Mouse (Mus musculus) embryonic facial prominence, embryonic 13.5 days (tissue): ENCODE results near the gene Gbgt1. TPM values are rescaled to one million over a fixed set of nuclear protein-coding genes. Genes with fewer than 3 reads are reported as not detected.

Experiments
- ATAC-seq: fragments of 200-750 bp; cut with Nextera tagmentation; 2 replicates; pipeline ENCODE4 v1.8.0; 2017; ENCODE audit warnings: low read depth; ENCODE audit not compliant: insufficient number of reproducible peaks, insufficient read depth, low FRiP score, low TSS enrichment
- H3K27ac ChIP-seq: fragments of 300-500 bp; sonication (generic); 2 replicates; pipeline ENCODE4 v1.5.1; 2015; ENCODE audit warnings: moderate library complexity, mild to moderate bottlenecking, inconsistent platforms
- H3K27me3 ChIP-seq: fragments of 300-500 bp; sonication (generic); 2 replicates; pipeline ENCODE4 v1.6.1; 2015; ENCODE audit warnings: mild to moderate bottlenecking, inconsistent platforms
- H3K36me3 ChIP-seq: fragments of 300-500 bp; sonication (generic); 2 replicates; pipeline ENCODE4 v1.6.1; 2015; ENCODE audit warnings: mild to moderate bottlenecking, inconsistent platforms
- H3K4me1 ChIP-seq: fragments of 300-500 bp; sonication (generic); 2 replicates; pipeline ENCODE4 v1.6.1; 2015; ENCODE audit warnings: inconsistent platforms
- H3K4me2 ChIP-seq: fragments of 300-500 bp; sonication (generic); 2 replicates; pipeline ENCODE4 v1.6.1; 2015; ENCODE audit warnings: moderate library complexity, mild to moderate bottlenecking, inconsistent platforms
- H3K4me3 ChIP-seq: fragments of 300-500 bp; sonication (generic); 2 replicates; pipeline ENCODE4 v1.5.1; 2015; ENCODE audit warnings: mild to moderate bottlenecking, inconsistent platforms
- H3K9ac ChIP-seq: fragments of 300-500 bp; sonication (generic); 2 replicates; pipeline ENCODE4 v1.6.1; 2015; ENCODE audit warnings: mild to moderate bottlenecking, inconsistent platforms
- H3K9me3 ChIP-seq: fragments of 300-500 bp; sonication (generic); 2 replicates; pipeline ENCODE4 v1.6.1; 2016; ENCODE audit warnings: inconsistent platforms
- WGBS: fragments of 180-500 bp; shearing (Covaris S2); methylation state at CpG from one replicate; pipeline ENCODE4 v1.1.7; 2015; ENCODE audit warnings: mixed read lengths; 5-methylcytosine and 5-hydroxymethylcytosine counted together
- polyA plus RNA-seq: library from polyadenylated mRNA; unstranded; fragments of >200 nt; fragmentation: Nextera tagmentation; extraction: Ambion mirVana; gene quantifications from 2 replicates; pipeline ENCODE4 v1.2.1, GENCODE M21; 2015

Gbgt1 gene
- polyA plus RNA-seq, 1 experiment from 2014 or later, result 0.35 TPM

- peak overlapping the region; percentile 90 for H3K9ac ChIP-seq
- H3K27me3 ChIP-seq, result no peaks in the 10 kb centered on the region
- WGBS, result 3% methylated on average over 49 of the region's 49 CpGs
- peak overlapping the region; percentile 83 for H3K4me2 ChIP-seq
- ATAC-seq, result peak; percentile 89
- H3K4me1 ChIP-seq, result peaks cover 96% of the 10 kb centered on the region
- H3K9me3 ChIP-seq, result no peaks in the 10 kb centered on the region
- H3K36me3 ChIP-seq, result 0 out of 2 replicates have a peak, but pooled peaks cover 7% of the 10 kb centered on the region
- peak overlapping the region; percentile 97 for H3K27ac ChIP-seq
- peak overlapping the region; percentile 72 for H3K4me3 ChIP-seq
These were observed 36.5 kb downstream of the Gbgt1 start for GRCm38 (mm10) chr2:28532938-28533771.

DNA sequence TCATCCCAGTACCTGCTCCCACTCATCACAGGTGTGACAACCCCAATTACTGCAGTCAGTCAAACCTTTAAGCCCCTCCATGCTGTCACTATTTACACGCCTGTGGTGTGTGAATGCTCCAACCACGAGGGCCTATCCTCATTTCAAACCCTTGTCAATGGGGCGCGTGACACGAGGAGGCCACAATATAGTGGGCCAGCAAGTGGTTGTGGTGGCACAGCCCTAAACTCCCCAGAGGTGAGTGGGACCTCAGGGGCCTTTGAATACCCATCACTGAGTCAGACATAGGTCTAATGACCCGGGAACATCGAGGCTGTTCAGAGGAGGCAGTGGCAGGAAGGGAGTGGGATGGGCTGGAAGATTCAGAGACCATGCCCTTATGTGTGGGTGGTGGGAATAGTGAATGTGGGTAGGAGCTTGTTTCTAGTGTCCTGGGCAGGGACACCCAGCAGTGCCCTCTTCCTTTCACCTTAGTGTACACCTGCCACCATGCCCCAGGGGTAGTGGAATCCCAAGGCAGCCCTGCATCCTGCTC lies 37.3 kb downstream of the Gbgt1 start:
- H3K36me3 ChIP-seq, result 0 out of 2 replicates have a peak, but pooled peaks cover 10% of the 10 kb centered on the region
- H3K4me3 ChIP-seq, result peak overlapping the region; percentile 72
- H3K4me2 ChIP-seq, result peak overlapping the region; percentile 83
- H3K4me1 ChIP-seq, result peaks cover 96% of the 10 kb centered on the region
- no peaks in the 10 kb centered on the region for H3K27me3 ChIP-seq
- no peak for ATAC-seq
- WGBS, result 43% methylated on average over 7 of the region's 7 CpGs
- H3K9ac ChIP-seq, result peak overlapping the region; percentile 90
- H3K9me3 ChIP-seq, result no peaks in the 10 kb centered on the region
- H3K27ac ChIP-seq, result peak overlapping the region; percentile 97

DNA sequence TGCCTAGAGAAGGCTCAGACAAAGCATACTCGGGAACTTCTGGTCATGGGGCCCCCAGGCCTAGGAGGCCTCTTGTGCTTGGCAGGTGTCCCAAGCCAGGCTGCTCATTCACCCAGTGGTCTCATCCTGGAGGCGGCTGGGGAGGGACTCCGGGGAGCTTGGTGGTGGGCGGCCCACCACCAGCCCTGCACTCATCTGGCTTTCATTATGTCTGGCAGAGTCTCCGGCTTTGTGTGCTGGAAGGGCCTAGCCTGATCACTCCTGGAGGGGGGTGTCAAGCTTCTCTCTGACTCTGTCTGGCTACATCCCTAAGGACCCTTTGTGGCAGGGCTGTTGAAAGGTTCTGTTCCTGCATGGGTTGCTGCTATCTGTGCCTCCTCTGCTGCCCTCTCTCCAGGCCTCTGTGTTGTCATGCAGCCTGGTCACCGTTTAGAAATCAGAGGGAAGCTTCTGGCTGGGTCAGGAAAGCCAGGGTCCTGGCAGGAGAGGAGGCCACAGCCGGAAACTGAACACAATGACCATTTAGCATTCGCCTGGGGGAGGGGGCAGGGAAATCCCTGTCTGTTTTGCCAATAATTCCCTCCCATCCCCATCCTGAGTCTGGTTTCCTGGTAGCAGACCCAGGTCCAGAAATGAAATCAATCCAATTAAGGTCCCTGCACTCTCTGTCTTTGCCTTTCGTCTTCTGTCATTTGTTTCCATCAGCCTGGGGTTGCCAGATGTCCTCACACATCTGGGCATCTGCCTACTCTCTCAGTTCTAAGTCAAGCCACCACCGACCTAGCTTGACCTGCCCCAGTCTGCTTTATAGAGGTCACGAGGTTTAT lies 38.0 kb downstream of the Gbgt1 start:
- peaks cover 97% of the 10 kb centered on the region for H3K4me1 ChIP-seq
- H3K9ac ChIP-seq, result peak overlapping the region; percentile 90
- H3K36me3 ChIP-seq, result 0 out of 2 replicates have a peak, but pooled peaks cover 10% of the 10 kb centered on the region
- WGBS, result 15% methylated on average over 11 of the region's 11 CpGs
- peak overlapping the region; percentile 83 for H3K4me2 ChIP-seq
- peak; percentile 56; the same call in 1 of the 2 replicates for ATAC-seq
- H3K4me3 ChIP-seq, result peak overlapping the region; percentile 72
- H3K9me3 ChIP-seq, result no peaks in the 10 kb centered on the region
- peak overlapping the region; percentile 97 for H3K27ac ChIP-seq
- H3K27me3 ChIP-seq, result no peaks in the 10 kb centered on the region

DNA sequence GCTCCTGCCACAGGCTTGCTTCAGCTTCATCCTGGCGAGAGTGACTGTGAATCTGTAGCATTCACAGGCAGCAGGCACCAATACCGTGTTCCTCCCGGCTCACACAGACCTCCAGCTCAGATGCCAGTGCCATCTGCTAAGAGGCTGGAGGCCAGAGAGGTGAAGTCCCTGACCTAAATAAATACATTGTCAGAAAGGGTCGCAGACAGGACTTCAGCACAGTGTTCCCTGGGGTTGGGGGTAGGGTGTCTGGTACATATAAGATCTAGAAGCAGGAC lies 38.5 kb downstream of the Gbgt1 start:
- no peaks in the 10 kb centered on the region for H3K9me3 ChIP-seq
- peaks cover 11% of the 10 kb centered on the region; the same call in 1 of the 2 replicates for H3K36me3 ChIP-seq
- no peak for ATAC-seq
- no peaks in the 10 kb centered on the region for H3K27me3 ChIP-seq
- H3K9ac ChIP-seq, result peak overlapping the region; percentile 90
- H3K4me2 ChIP-seq, result peak overlapping the region; percentile 83
- peak overlapping the region; percentile 72 for H3K4me3 ChIP-seq
- peaks cover 97% of the 10 kb centered on the region for H3K4me1 ChIP-seq
- H3K27ac ChIP-seq, result peak overlapping the region; percentile 97
- WGBS, result 19% methylated on average over 4 of the region's 4 CpGs

- Histone ChIP-seq H3K4me1 (peaks cover 94% of the 10 kb centered on the region), H3K4me2 (peak overlapping the region; percentile 83), H3K9ac (peak overlapping the region; percentile 90), H3K9me3 (no peaks in the 10 kb centered on the region), H3K4me3 (peak overlapping the region; percentile 72), H3K27me3 (no peaks in the 10 kb centered on the region), H3K27ac (peak overlapping the region; percentile 97), H3K36me3 (peaks cover 16% of the 10 kb centered on the region; the same call in 1 of the 2 replicates)
- ATAC-seq, result no peak
- 27% methylated on average over 7 of the region's 7 CpGs for WGBS
These were observed 39.0 kb downstream of the Gbgt1 start for GRCm38 (mm10) chr2:28535650-28536049.

- 49% methylated on average over 4 of the region's 4 CpGs for WGBS
- no peak for ATAC-seq
- no peaks in the 10 kb centered on the region for H3K27me3 ChIP-seq
- H3K27ac ChIP-seq, result peak overlapping the region; percentile 97; the same call in 1 of the 2 replicates
- peak overlapping the region; percentile 83 for H3K4me2 ChIP-seq
- H3K36me3 ChIP-seq, result peaks cover 18% of the 10 kb centered on the region
- peaks cover 89% of the 10 kb centered on the region for H3K4me1 ChIP-seq
- peak overlapping the region; percentile 72 for H3K4me3 ChIP-seq
- H3K9ac ChIP-seq, result peak overlapping the region; percentile 4; the same call in 1 of the 2 replicates
- H3K9me3 ChIP-seq, result no peaks in the 10 kb centered on the region
These were observed 39.5 kb downstream of the Gbgt1 start for GRCm38 (mm10) chr2:28536166-28536565.

GRCm38 (mm10) chr2:28536766-28537633 lies 40.3 kb downstream of the Gbgt1 start:
- Histone ChIP-seq H3K9ac (peak overlapping the region; percentile 51; the same call in 1 of the 2 replicates), H3K4me1 (peaks cover 84% of the 10 kb centered on the region), H3K4me3 (no peak overlapping the region), H3K27ac (no peak overlapping the region), H3K36me3 (peaks cover 27% of the 10 kb centered on the region), H3K9me3 (no peaks in the 10 kb centered on the region), H3K4me2 (no peak overlapping the region), H3K27me3 (no peaks in the 10 kb centered on the region)
- no peak for ATAC-seq
- WGBS, result 81% methylated on average over 11 of the region's 11 CpGs

- Histone ChIP-seq H3K9ac (peak overlapping the region; percentile 51; the same call in 1 of the 2 replicates), H3K4me3 (no peak overlapping the region), H3K27ac (no peak overlapping the region), H3K36me3 (peaks cover 33% of the 10 kb centered on the region), H3K4me1 (peaks cover 78% of the 10 kb centered on the region), H3K4me2 (no peak overlapping the region), H3K9me3 (no peaks in the 10 kb centered on the region), H3K27me3 (no peaks in the 10 kb centered on the region)
- no peak for ATAC-seq
- 59% methylated on average over 4 of the region's 4 CpGs for WGBS
These were observed 40.9 kb downstream of the Gbgt1 start for GRCm38 (mm10) chr2:28537634-28537920.

DNA sequence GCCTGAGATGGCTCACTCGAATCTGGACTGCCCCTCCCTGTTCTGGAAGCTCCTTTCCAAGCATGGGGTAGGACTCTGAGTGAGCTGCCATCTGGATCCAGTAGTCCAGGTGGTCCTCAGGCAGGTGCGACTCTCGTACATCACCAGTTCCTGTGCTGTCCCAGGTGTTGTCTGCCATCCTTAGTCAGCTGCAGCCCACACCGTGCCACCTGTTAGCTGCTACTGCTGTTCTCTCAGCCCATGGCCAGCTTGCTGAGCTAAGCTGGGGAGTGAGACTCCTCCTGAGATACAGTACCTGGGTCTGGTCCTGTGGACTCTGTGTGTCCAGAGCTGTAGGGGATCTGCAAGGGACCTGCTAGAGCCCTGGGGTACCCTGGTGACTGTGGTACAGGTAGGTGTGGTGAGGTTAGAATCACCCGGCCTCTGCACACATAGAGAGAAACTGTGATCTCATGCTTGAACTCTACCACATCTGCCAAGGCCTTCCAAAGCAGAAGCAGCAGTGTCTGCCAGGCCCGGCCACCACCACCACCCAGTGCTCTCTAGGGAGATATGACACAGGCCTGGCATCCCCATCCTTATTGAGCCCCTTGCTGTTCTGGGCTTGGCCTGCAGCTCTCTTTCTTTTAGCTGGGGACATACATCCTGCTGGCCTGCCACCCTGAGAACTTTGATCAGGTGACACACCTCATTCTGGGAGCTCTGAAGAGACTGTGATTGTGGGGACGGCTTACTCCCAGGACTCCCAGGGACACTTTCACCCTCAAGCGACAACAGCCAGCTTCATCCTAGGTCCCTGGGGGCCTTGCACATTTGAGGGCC lies 41.5 kb downstream of the Gbgt1 start:
- no peak for ATAC-seq

GRCm38 (mm10) chr2:28538817-28539128 lies 42.1 kb downstream of the Gbgt1 start:
- peaks cover 69% of the 10 kb centered on the region for H3K4me1 ChIP-seq

More for the DNA sequence above, 41.5 kb downstream of the Gbgt1 start:
- Histone ChIP-seq H3K27ac (peak overlapping the region; percentile 81), H3K9me3 (no peaks in the 10 kb centered on the region), H3K4me1 (peaks cover 73% of the 10 kb centered on the region), H3K27me3 (no peaks in the 10 kb centered on the region), H3K4me3 (no peak overlapping the region), H3K36me3 (peaks cover 39% of the 10 kb centered on the region), H3K4me2 (no peak overlapping the region), H3K9ac (peak overlapping the region; percentile 61)
- WGBS, result 73% methylated on average over 8 of the region's 8 CpGs

More at GRCm38 (mm10) chr2:28538817-28539128, 42.1 kb downstream of the Gbgt1 start:
- H3K9ac ChIP-seq, result peak overlapping the region; percentile 61
- no peaks in the 10 kb centered on the region for H3K27me3 ChIP-seq
- no peak for ATAC-seq
- H3K4me3 ChIP-seq, result no peak overlapping the region
- WGBS, result 62% methylated on average over 1 of the region's 1 CpGs
- peak overlapping the region; percentile 17; the same call in 1 of the 2 replicates for H3K4me2 ChIP-seq
- H3K9me3 ChIP-seq, result no peaks in the 10 kb centered on the region
- H3K27ac ChIP-seq, result peak overlapping the region; percentile 81
- H3K36me3 ChIP-seq, result peaks cover 44% of the 10 kb centered on the region
